Mouse (Mus musculus) liver, adult 2 months (tissue): ENCODE measurements around the gene Gm28035.

Experiments
- CTCF ChIP-seq: fragments of 200-500 bp; IDR thresholded peaks from 2 replicates; pipeline ENCODE4 v1.5.1; 2011; ENCODE audit warnings: low read depth, low read length, control low read depth
- POLR2A ChIP-seq: fragments of 200-500 bp; IDR thresholded peaks from 2 replicates; pipeline ENCODE4 v1.6.1; 2011; ENCODE audit warnings: low read length, control low read depth; ENCODE audit not compliant: insufficient read depth; ENCODE audit errors: extremely low read depth

- TF ChIP-seq CTCF (no peak), POLR2A (no peak)
Measured at GRCm38 (mm10) chr2:30251417-30252104, 11.2 kb downstream of the Gm28035 start.
